Mouse (Mus musculus): Measurements from ENCODE around the gene Cyp17a1.

DNA sequence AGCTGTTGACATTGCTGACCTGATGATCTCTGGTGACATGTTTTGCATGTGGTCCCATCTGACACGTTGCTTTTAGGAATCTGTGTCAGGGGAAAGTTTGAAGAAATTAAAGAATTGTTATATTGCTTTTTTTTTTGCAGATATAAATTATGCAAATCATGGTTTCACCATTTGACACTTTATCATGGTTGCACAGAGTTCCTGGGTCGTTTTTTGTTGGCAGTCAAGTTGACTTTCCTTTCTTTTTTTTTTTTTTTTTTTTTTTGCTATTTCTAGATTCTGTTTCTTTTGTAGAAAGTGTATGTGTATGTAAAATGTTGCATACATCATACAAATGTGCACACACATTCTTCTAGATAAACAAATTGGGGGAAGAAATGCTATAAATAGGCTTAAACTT lies 18.1 kb upstream of the Cyp17a1 start:
- no peak for TF ChIP-seq POLR2A (IDR thresholded peaks at IDR 0.05; ENCODE audit: insufficient read depth, low read depth, low read length)
- TF ChIP-seq CTCF (IDR thresholded peaks at IDR 0.05) = no peak

Data from heart, adult 2 months (tissue).